Mouse (Mus musculus) frontal cortex, postnatal 10 days (tissue): ENCODE results near the gene Gm3435.
A peak's percentile ranks its signal among the peaks of the same experiment; 100 is the strongest.
"Not testable (repeated sequence)": the region's sequence is repeated elsewhere in the genome, so short reads cannot be mapped to it uniquely, and the experiment has no call there.

Source experiments
- DNase-seq, 2 experiments: peaks; one replicate each; pipeline ENCODE4 v3.0.0; 2022; ENCODE audit warnings: low spot score in 2 of 2, mixed read lengths in 1 of 2

Gene Gm3435

GRCm38 (mm10) chr17:15009706-15010413 lies at the start of gene Gm3435:
Gene Gm3435, plus strand, starts transcription at chr17:15010176.
- DNase-seq: not testable (repeated sequence)

- DNase-seq: peak in 1 of 2 experiments; percentile 27
Observed at GRCm38 (mm10) chr17:14960520-14960919, 49.5 kb upstream of the Gm3435 start.

- DNase-seq: peak in 1 of 2 experiments; percentile 38
Observed at GRCm38 (mm10) chr17:14960951-14961556, 48.9 kb upstream of the Gm3435 start, which contains the start of gene Phf10. Gene Phf10, minus strand, starts transcription at chr17:14961273.

GRCm38 (mm10) chr17:14961557-14962154 lies 48.3 kb upstream of the Gm3435 start:
- DNase-seq: not testable (repeated sequence)

- DNase-seq: not testable (repeated sequence)
Observed at GRCm38 (mm10) chr17:14968373-14968913, 41.5 kb upstream of the Gm3435 start.

GRCm38 (mm10) chr17:14977718-14978361 lies 32.1 kb upstream of the Gm3435 start:
- DNase-seq: not testable (repeated sequence)

- not testable (repeated sequence) for DNase-seq
Observed at GRCm38 (mm10) chr17:14978362-14979038, 31.5 kb upstream of the Gm3435 start, which contains the start of the genes 9030025P20Rik and Gm3417. Gene 9030025P20Rik, plus strand, starts transcription at chr17:14978468. Gene Gm3417, minus strand, starts transcription at chr17:14978790.

GRCm38 (mm10) chr17:14990116-14990702 lies 19.8 kb upstream of the Gm3435 start:
- DNase-seq: peak in 1 of 2 experiments; percentile 2

- not testable (repeated sequence) for DNase-seq
Observed at GRCm38 (mm10) chr17:14992522-14993138, 17.3 kb upstream of the Gm3435 start.

- not testable (repeated sequence) for DNase-seq
Observed at GRCm38 (mm10) chr17:14993139-14993832, 16.7 kb upstream of the Gm3435 start.

- DNase-seq: not testable (repeated sequence)
Observed at GRCm38 (mm10) chr17:14994140-14994539, 15.8 kb upstream of the Gm3435 start.

GRCm38 (mm10) chr17:15000047-15000446 lies 9.9 kb upstream of the Gm3435 start:
- not testable (repeated sequence) for DNase-seq

- DNase-seq: not testable (repeated sequence)
Observed at GRCm38 (mm10) chr17:15009088-15009487, 888 bp upstream of the Gm3435 start.

- DNase-seq: peak; percentile 29 to 35
Observed at GRCm38 (mm10) chr17:15021503-15022220, 11.7 kb downstream of the Gm3435 start.

- DNase-seq: not testable (repeated sequence)
Observed at GRCm38 (mm10) chr17:15023878-15024492, 14.0 kb downstream of the Gm3435 start.

- not testable (repeated sequence) for DNase-seq
Observed at GRCm38 (mm10) chr17:15024502-15025193, 14.7 kb downstream of the Gm3435 start.

GRCm38 (mm10) chr17:15025513-15025912 lies 15.5 kb downstream of the Gm3435 start:
- not testable (repeated sequence) for DNase-seq

GRCm38 (mm10) chr17:15031414-15031813 lies 21.4 kb downstream of the Gm3435 start:
- DNase-seq: not testable (repeated sequence)
